Mouse (Mus musculus) erythroblast, adult 5-6 weeks (primary cell): ENCODE data around the gene Gm20605. TPM values are rescaled to one million over a fixed set of nuclear protein-coding genes. Genes with fewer than 3 reads are reported as not detected.

Experiments used
- ATAC-seq: replicated peaks from 2 replicates; pipeline ENCODE4 v1.8.0; 2016; ENCODE audit warnings: moderate number of reproducible peaks, mild to moderate bottlenecking, moderate TSS enrichment, inconsistent platforms; ENCODE audit not compliant: poor library complexity, low FRiP score, severe bottlenecking
- total RNA-seq, 2 experiments: library from RNA; stranded (forward) in 1 of 2; stranded (reverse) in 1 of 2; fragments of 150-400 nt in 1 of 2; fragments of 200-764, 138-1000 nt in 1 of 2; gene quantifications; 2 replicates each; pipeline versions ENCODE4 v1.2.3 to v1.2.4; 2015 to 2017; ENCODE audit warnings: low replicate concordance in 2 of 2

The Gm20605 gene
- total RNA-seq (2015; ENCODE audit: low replicate concordance) = 1.9 and 6.3 TPM in 2 replicates
- total RNA-seq (2017; ENCODE audit: low replicate concordance) = 0.94 and 4.7 TPM in 2 replicates

DNA sequence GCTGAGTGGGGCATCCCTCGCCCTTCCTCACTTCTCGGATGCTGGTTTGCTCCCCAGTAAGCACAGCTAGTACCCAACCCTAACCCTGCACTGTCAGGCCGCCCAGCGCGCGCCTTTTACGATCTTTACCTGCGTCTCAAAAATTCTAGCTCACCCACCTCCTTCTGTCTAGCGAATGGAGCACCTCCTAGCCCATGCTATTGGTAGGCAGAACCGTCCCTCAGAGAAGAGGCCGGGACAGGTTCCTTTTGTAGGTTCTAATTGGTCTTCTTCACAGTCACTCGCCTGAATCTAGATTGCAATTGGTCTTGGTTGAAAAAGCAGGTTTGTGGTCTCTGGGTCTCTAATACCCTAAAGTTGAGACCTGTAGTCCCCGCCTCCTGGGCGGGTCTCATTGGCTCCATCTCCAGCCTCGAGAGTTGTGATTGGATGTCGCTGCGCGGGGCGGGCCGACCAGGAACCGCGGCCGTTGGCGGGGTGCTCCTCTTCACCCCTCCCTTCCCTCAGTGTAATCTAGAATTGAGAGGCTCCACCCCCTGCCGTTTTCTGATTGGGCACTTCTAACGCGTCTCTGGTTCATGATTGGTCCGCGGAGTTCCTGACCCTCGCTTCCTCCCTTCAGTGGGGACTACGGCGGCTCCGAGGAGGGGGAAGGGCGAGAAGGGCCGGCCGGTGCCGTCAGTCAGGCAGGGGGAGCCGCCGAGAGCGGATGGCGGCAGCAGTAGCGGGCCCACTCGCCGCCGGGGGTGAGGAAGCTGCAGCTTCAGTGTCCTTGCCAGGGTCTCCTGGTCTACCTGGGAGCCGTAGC is at the start of gene Gm20605, which contains the start of the genes Fbxo24 and Lrch4:
Gm20605 (plus strand) TSS at position 678 of the 808 bp plus-strand sequence.
Fbxo24 (minus strand) TSS at position 505 of the 808 bp plus-strand sequence.
Lrch4 (plus strand) TSS at position 624 of the 808 bp plus-strand sequence.
- ATAC-seq = peak; percentile 90

DNA sequence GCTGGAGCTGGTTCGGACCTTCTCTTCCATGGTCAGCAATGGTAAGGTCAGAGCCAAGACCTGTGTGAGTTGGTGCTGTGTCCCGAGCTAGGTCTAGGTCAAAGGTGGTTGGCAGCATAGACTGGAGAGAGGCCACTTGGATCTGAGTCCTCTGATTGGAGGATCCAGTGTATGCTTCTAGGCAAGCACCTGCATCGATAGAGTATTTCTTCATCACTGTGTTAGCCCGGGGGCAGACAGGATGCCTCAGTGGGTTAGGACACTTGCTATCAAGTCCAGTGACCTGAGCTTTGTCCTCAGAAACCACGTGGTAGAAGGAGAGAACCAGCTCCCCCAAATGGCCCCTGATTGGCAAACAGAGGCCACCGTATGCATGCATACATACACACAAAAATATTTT is 48.7 kb upstream of the Gm20605 start:
- ATAC-seq = no peak

DNA sequence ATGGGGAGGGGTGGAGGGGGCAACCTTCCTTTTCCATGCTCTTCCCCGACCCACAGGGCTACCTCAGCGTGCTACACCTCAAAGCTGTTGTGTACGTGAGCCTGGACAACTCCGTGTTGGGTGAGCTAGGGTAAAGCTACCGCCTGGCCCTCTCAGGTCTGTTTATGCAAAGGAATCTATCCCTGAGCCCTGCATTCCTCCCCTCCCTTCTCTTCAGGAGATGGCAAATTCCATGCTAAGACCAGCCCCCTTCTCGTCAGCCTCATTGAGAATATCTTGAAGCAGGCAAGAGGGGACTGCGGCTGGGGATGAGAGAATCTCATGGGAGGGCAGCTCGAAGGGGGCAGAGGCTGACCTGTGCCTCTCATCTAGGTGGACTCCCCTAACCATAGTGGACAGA is 46.3 kb upstream of the Gm20605 start:
- no peak for ATAC-seq

DNA sequence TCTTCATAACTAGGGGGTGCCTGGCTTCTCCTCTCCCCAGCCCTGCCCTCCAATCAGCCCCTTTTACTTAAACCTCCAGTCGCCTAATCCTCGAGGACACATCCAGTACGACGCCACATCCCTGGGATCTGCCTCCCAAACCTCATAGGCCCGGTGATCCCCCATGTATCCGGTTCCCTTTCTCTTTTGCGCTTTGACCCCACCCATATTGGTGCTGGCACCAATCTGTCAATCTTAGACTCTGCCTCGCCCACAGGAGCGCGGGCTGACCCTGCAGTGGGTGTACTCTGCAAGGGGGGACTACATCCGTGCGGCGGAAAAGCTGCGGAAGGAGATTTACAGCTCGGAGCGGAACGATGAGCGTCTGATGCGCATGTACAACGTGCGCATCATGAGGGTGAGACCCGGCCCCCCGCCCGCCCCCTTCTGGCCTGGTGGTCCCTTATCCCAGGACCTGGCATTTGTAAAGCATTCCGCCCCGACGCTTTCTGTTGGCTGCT is 45.3 kb upstream of the Gm20605 start:
- no peak for ATAC-seq

DNA sequence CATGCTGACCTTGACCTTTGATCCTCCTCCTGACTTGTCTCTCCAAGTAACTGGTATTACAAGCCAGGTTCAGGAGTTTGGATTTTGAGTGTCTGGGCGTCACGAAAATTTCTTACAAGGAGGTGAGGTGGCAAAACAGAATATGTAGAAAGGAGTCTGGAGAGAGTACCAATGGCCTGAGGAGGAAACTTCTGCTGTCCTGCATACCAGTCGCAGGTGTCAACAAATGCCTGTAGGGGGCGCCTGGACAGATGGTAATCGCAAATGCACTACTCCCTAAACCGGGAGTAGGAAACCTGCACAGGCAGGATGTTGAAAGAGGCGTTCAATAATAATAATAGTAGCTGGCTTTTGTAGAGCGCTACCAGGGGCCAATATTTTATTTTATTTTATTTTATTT is 44.0 kb upstream of the Gm20605 start:
- peak; percentile 66 for ATAC-seq

DNA sequence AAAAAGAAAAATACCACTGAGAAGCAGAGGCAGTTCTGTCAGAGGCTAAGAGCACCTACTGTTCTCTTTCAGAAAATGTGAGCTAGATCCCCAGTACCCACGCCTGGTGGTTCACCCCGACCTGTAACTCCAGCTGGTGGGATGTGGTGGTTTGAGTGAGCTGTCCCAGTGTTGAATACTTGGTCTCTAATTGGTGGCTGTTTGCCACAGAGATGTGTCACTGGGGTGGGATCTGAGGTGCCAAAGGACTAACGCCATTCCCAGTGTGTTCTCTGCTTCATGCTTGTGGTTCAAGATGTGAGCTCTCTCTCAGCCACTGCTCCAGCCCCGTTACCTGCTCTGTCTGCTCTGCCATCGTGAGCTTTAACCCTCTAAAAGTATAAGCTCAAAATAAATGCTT is 38.5 kb upstream of the Gm20605 start:
- ATAC-seq = no peak

DNA sequence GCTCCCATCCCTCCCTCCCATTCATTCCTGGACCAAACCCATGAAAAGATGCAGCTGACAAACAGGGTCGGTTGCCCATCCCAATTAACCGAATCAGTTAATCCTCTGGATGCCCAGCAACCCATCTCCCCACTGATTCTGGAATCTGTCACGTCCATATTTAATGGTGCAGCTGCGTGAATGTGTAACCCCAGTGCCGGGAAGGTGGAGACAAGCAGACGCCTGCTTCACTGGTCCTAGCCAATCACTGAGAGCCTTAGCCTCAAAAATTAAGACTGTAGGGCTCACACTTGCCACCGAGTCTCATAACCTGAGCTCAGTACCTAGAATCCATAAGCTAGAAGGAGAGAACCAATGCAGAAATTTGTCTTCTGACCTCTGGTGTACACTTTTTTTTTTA is 33.1 kb upstream of the Gm20605 start:
- no peak for ATAC-seq

DNA sequence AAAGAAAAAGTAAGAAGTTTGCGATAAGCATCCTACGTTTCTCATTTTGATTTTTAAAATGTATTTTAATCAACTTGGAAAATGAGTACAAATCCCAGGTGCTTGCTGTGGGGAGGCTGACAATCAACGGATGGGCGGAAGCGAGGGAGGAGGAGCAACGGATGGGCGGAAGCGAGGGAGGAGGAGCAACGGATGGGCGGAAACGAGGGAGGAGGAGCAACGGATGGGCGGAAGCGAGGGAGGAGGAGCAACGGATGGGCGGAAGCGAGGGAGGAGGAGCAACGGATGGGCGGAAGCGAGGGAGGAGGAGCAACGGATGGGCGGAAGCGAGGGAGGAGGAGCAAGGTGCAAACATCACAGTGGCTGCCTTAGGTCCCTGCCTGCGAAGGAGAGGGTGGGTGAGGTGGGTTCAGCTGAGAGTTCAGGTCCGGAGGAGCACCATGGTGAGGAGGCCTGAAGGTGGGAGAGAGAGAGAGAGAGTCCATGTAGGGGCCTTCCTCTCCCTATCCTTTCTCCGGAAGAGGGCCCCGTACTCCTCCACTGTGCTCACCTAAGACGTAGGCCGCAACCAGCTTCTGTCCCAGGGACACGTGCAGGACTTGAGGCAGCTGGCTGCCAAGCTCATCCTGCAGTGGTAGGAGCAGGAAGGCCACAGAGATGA is 32.2 kb upstream of the Gm20605 start:
- no peak for ATAC-seq

DNA sequence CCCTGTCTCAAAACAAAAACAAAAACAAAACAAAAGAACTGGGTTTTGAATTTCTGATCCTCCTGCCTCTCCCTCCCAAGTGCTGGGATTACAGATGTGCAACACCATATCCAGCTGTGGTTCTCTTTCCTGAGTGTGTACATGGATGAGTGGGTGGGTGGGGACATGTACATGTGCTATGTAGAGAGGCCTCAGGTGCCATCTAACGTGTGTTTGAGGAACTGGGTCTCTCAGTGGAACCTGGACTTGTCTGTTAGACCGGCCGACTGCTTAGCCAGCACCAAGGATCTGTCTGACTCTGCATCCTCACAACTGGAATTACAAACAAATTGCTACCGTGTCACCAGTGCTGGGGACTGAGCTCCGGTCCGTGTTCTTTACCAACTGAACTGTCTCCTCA is 31.4 kb upstream of the Gm20605 start:
- ATAC-seq = no peak

DNA sequence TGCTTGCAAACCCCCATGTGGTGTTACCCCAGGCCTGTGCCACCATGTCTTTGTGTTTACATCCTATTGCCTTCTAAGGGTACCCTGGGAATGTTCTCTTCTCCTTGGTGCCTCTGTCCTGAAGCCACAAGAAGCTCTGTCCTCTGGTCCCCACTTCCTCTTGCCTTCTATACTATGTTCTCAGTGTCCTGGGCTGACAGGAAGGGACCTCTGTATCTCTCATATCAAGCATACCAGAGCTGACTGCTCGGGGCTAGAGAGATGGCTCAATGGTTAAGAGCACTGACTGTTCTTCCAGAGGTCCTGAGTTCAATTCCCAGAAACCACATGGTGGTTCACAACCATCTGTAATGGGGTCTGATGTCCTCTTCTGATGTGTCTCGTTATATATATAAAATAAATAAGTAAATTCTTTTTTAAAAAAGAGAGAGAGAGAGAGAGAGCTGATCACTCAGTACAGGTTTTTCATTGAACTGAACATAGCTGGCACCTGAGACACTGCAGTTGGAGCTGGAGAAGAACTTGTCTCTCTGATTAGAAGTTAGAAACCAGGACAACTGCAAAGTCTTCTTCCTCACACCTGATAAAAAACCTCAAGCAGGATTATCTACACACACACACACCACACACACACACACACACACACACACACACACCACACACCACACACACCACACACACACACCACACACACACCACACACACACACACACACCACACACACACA is 30.7 kb upstream of the Gm20605 start:
- no peak for ATAC-seq

DNA sequence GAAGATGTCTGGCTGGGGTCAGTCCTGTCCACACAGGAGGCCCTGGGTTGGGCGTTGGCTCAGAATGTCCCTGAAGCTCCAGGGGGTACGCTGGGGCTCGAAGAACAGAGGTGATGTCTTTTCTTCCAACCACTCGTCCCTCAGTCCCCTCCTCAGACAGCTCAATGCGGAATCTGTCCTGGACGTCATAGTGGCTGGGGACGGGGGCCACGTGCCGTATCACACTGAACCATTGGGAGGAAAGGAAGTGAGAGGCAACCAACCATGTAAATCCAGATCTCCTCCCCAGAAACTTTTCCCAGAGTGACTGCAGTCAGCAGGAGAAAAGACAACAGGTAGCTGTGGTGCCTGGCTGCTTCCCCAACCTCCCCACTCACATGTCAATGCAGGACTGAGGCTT is 29.4 kb upstream of the Gm20605 start:
- ATAC-seq = no peak

DNA sequence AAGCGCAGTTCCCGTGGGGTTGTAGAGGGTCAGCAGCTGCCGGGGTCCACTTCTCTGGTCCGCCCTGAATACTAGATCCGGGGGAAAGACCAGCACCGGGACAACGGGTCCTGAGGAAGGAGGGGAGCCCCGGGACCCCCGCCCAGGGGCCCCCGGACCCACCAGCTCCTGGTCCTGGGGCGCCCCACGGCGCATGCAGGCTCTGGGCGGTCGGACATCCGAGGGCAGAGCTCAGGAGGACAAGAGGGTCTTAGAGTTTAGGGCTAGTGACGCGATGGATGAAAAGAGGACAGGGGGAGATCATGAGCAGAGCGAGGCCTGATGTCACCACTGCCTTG is 28.7 kb upstream of the Gm20605 start:
- ATAC-seq = peak; percentile 28

DNA sequence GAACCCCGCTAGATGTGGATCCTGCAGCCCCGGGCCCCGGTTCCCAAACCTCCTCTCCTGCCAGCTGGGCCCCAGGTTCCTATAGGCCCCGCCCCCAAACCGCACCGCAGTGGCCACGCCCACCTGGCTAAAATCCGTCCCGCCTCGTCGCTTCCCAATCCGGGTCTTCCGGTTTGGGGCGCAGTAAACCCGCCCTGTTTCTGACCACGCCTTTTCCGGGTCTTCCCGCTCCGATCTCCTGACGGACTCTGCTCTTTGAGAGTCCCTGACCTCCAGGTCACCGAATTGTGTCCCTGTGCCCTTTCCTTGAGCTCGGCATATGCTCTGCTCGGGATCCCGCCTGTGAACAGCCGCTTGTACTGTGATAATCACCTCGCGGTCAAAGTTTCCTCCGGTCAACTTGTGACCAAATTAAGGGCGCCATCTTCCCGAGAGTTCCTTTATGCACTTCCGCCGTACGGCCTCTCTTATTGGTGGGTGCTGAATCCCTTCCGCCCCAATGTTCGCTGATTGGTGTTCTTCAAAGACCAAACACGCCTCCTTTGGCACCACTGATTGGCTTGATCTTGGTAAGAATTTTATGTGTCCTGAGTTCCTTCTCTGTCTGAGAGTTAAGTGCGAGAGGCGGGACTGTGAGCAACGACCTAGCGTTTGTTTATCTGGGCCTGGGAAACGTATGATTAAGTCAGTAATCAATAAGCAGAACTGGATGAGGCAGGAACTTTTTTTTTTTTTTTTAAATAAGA is 28.2 kb upstream of the Gm20605 start, which contains the start of gene Mospd3:
Mospd3 (minus strand) TSS at position 440 of the 746 bp plus-strand sequence.
- peak; percentile 90 for ATAC-seq

DNA sequence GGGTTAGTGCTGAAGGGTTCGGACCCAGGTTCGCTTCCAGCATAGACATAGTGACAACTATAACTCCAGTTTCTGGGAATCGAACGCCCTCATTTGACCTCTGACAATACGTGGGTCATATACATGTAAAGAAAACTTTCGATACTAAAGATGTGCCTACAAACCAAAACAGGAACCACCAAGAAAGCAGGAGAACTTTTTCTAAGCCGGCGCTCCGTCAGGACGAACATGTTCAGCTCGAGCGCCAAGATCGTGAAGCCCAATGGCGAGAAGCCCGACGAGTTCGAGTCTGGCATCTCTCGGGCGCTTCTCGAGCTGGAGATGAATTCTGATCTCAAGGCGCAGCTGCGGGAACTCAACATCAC is 27.6 kb upstream of the Gm20605 start:
- ATAC-seq = no peak

DNA sequence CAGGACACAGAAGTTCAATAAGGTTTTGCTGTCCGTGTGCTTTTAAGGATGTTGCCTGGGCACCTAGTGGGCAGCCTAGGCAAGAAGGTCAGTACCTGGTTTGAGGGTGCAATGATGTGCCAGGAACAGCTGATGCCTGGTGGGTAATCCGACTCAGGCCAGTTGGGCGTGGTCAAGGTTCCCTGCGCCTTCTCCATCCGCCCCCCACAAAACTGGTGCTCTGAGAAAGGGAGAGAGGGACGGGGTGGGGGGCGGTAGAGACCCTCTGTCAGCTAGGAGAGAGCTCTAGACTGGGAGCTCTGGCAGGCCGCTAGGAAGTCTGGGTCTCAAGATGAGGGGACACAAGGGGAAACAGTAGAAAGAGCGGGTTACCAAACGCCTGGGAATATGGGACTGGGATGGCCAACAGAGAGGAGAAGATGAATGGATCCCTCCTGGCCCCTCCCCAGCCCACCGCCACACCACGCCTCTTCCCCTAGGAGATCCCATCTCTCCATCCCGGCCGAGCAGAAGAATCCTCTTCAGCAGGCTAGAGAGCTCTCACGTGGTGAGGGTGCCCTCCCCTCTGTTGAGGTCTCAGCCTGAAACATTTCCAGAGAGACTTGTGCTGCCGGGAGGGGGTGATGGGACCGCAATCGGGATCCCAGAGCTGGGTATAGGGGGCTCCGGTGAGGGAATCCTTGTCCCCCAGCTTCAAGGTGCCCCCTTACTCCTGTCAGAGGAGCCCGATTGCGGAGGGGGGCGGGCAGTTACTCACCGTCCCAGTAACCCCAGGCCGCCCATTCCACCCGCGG is 20.9 kb upstream of the Gm20605 start:
- ATAC-seq = no peak

DNA sequence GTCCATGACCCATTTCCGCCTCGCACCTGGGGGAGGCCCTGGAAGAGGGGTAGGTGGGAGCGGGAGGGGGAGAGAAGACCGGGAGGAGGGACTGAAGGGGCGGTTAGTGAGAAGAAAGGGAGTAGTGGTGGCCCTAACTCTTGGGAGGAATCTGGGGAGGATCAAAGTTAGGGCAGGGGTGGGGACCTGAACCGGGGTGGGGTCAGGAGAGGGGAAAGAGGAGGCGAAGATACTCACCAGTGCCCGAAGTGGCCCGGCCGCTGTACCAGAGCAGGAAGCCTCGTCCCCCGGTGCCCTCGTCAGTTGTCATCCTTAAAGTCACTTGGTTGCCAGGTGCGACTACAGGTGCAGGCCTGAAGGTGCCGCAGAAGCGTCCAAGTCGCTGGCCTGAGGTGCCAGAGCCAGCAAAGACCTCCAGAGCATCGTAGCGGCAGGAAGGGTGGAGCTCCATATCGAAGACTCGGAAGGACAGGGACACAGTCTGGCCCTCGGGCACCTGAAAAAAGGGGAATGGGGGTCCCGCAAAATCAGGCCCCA is 20.3 kb upstream of the Gm20605 start:
- no peak for ATAC-seq

DNA sequence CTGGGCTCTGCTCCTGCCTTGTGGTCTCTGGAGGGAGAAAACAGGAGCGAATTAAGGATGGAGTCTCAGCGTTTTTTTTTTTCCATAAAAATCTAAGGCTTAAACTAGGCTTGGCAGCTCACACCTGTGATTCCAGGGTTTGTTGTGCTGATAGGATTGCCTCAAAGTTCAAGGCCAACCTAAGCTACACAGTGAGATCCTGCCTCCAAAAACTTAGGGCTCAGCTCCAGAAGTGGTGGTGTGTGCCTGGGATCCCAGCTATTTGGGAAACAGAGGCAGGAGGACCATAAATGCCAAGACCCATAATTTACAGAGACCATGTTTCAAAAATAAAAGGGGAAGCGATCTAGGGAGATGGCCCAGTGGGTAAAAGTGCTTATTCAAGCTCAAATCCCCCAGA is 19.7 kb upstream of the Gm20605 start:
- ATAC-seq = no peak

DNA sequence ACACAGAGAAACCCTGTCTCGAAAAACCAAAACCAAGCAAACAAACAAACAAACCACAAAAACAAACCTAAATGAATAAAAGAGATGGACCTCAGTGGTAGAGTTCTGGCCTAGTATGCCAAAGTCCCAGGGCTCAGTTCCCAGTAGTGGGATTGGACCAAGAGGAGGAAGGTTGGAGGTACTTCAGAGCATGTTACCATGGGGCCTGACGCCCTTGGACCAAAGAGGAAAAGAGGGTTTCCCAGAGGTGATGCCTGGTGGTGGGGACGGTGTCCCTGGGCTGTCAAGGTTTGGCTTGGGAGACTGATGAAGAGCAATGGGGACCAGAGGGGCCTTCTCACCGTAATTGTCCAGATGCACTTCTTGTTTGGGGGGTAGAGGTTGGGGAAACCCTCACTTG is 18.9 kb upstream of the Gm20605 start:
- ATAC-seq = no peak
